Mouse (Mus musculus) hindbrain, embryonic 11.5 days (tissue): Measurements from ENCODE around the gene Arhgap29. TPM values are rescaled to one million over a fixed set of nuclear protein-coding genes. Genes with fewer than 3 reads are reported as not detected.

ENCODE experiments used
- ATAC-seq: fragments of 200-750 bp; cut with Nextera tagmentation; 2 replicates; pipeline ENCODE4 v1.8.0; 2017; ENCODE audit warnings: mild to moderate bottlenecking, moderate TSS enrichment, moderate library complexity; ENCODE audit not compliant: low FRiP score
- DNase-seq: peaks from one replicate; pipeline ENCODE4 v3.0.0-alpha.2; 2015; ENCODE audit warnings: low spot score
- H3K27ac ChIP-seq: fragments of 300-500 bp; sonication (generic); 2 replicates; pipeline ENCODE4 v1.5.1; 2014; ENCODE audit warnings: mild to moderate bottlenecking, low read depth, low read length
- H3K27me3 ChIP-seq: fragments of 300-500 bp; sonication (generic); 2 replicates; pipeline ENCODE4 v1.6.1; 2014; ENCODE audit warnings: mild to moderate bottlenecking, low read length, moderate library complexity, mixed read lengths; ENCODE audit not compliant: control insufficient read depth, insufficient read depth
- H3K36me3 ChIP-seq: fragments of 300-500 bp; sonication (generic); 2 replicates; pipeline ENCODE4 v1.6.1; 2014; ENCODE audit warnings: mild to moderate bottlenecking, low read length, moderate library complexity, mixed read lengths; ENCODE audit not compliant: control insufficient read depth, insufficient read depth
- H3K4me1 ChIP-seq: fragments of 300-500 bp; sonication (generic); replicated peaks from 2 replicates; pipeline ENCODE4 v1.6.1; 2014; ENCODE audit warnings: low read length, mixed read lengths; ENCODE audit not compliant: control insufficient read depth, insufficient read depth
- H3K4me2 ChIP-seq: fragments of 300-500 bp; sonication (generic); replicated peaks from 2 replicates; pipeline ENCODE4 v1.6.1; 2014; ENCODE audit warnings: mild to moderate bottlenecking, low read depth, low read length
- H3K4me3 ChIP-seq: fragments of 300-500 bp; sonication (generic); 2 replicates; pipeline ENCODE4 v1.5.1; 2014; ENCODE audit warnings: low read depth, low read length
- H3K9ac ChIP-seq: fragments of 300-500 bp; sonication (generic); 2 replicates; pipeline ENCODE4 v1.6.1; 2014; ENCODE audit warnings: low read depth, low read length
- H3K9me3 ChIP-seq: fragments of 300-500 bp; sonication (generic); 2 replicates; pipeline ENCODE4 v1.6.1; 2016; ENCODE audit warnings: low read length; ENCODE audit not compliant: control insufficient read depth
- WGBS: fragments of 180-500 bp; shearing (Covaris S2); extraction: QIAGEN DNeasy Blood & Tissue Kit; methylation state at CpG from one replicate; pipeline ENCODE4 v1.1.7; 2014; 5-methylcytosine and 5-hydroxymethylcytosine counted together
- polyA plus RNA-seq: library from polyadenylated mRNA; unstranded; fragments of >200 nt; fragmentation: Nextera tagmentation; extraction: Ambion mirVana; gene quantifications from 2 replicates; pipeline ENCODE4 v1.2.1, GENCODE M21; 2014

Arhgap29 gene
- polyA plus RNA-seq, 1 experiment from 2014 or later: 36.1 TPM

DNA sequence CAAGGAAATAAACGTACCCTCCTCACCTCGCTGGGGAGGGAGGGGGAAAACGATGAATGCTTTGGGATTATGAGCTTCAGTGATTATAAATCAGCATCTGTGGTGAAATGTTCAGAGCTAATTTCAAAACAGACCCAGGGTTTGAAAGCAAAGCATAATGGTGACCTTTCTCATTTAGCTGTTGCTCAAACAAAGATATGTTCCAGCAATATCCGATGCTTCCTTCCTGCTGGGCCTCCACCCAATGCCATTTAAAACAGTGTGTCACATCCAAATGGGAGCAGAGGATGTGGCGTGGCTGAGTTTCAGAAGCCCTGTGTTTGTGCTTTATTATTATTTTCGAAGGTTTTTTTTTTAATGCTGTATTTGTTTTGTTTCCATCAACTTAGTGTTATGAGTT, 37.1 kb upstream of the Arhgap29 start:
- no peak overlapping the region for H3K4me2 ChIP-seq
- no peak overlapping the region for H3K4me3 ChIP-seq
- no peaks in the 10 kb centered on the region for H3K9me3 ChIP-seq
- no peak overlapping the region for H3K27ac ChIP-seq
- DNase-seq (no peak), ATAC-seq (no peak)
- H3K4me1 ChIP-seq: no peaks in the 10 kb centered on the region
- H3K27me3 ChIP-seq: no peaks in the 10 kb centered on the region
- no peaks in the 10 kb centered on the region for H3K36me3 ChIP-seq
- H3K9ac ChIP-seq: no peak overlapping the region
- WGBS: 81% methylated on average over 6 of the region's 6 CpGs

DNA sequence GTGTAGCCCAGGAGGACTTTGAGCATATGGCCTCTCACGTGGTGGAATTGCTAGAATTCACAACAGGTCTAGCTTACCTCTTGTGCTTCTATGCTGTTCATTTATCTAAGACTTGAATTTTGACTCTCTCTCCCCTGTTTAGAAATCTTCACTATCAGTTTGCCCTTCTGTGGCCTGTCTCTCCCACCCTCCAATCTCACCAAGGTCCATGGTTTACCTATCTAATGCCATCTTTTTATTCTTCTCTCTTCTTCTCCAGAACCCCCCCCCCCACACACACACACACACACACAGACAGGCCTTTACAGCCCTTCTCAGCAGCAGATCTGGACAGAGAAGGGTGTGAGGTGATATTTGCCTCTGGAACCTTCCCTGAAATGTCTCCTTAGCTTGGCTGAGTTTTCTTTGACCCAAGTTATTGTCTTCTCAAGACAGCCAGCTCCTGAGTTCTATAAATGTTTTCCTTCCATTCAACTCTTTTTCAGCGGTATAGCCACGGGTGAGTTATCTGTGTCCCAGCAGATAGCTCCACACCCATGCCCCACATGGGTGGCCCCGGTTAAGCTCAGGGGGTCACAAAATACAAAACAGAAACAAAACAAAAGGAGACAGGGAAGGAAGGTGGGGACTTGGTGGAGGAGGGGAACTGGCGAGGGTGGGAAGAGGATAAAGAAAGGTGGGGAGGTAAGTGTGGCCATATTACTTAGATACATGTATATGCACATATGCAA, 35.4 kb upstream of the Arhgap29 start:
- H3K9ac ChIP-seq: no peak overlapping the region
- 83% methylated on average over 5 of the region's 5 CpGs for WGBS

DNA sequence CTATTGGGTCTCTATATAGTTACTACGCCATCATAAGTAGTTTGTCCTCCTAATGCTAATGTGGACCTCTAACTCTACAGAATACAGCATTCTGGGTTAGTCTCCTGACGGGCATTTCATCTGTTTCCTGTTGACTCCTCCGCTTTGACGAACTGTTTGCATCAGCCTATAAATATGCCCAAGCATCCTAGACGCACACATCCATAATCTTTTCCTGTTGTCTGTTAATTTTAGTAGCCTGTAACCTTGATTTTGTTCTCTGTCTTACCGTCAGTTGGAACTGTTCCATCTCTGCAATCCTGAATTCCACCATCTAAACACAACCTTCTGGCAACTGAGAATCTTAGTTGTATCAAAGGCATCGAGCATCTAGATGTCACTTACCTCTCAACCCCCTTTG, 34.7 kb upstream of the Arhgap29 start:
- DNase-seq (no peak), ATAC-seq (no peak)
- no peak overlapping the region for H3K9ac ChIP-seq
- no peaks in the 10 kb centered on the region for H3K36me3 ChIP-seq
- no peak overlapping the region for H3K4me2 ChIP-seq
- H3K4me1 ChIP-seq: no peaks in the 10 kb centered on the region
- no peaks in the 10 kb centered on the region for H3K27me3 ChIP-seq
- 93% methylated on average over 7 of the region's 7 CpGs for WGBS
- H3K27ac ChIP-seq: no peak overlapping the region
- H3K4me3 ChIP-seq: no peak overlapping the region
- H3K9me3 ChIP-seq: no peaks in the 10 kb centered on the region

More for the DNA sequence above, 35.4 kb upstream of the Arhgap29 start:
- H3K27me3 ChIP-seq: no peaks in the 10 kb centered on the region
- no peak overlapping the region for H3K4me2 ChIP-seq
- no peak for DNase-seq
- H3K4me3 ChIP-seq: no peak overlapping the region
- H3K9me3 ChIP-seq: no peaks in the 10 kb centered on the region
- no peak for ATAC-seq
- no peaks in the 10 kb centered on the region for H3K4me1 ChIP-seq
- no peak overlapping the region for H3K27ac ChIP-seq
- H3K36me3 ChIP-seq: no peaks in the 10 kb centered on the region

DNA sequence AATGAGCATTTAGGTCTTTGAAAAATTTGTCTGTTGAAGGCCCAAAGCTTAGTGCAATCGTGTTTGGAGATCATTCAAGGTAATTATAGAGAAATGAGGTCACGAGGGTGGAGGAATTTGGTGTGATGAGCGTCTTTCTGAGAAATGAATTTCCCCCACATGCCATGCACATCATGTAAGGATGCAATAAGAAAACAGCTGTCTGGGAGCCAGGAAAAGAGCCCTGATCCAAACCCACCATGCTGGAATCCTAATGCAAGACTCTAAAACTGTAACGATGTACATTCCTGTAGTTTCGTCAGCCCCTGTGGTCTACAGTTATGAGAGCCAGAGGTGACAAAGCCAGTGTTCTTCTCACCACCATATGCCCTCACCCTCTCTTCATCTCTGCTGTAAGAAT, 32.4 kb upstream of the Arhgap29 start:
- no peak overlapping the region for H3K4me3 ChIP-seq
- no peaks in the 10 kb centered on the region for H3K36me3 ChIP-seq
- H3K4me2 ChIP-seq: no peak overlapping the region
- WGBS: 91% methylated on average over 5 of the region's 5 CpGs
- no peaks in the 10 kb centered on the region for H3K4me1 ChIP-seq
- no peak overlapping the region for H3K9ac ChIP-seq
- no peak for DNase-seq
- no peaks in the 10 kb centered on the region for H3K27me3 ChIP-seq
- H3K27ac ChIP-seq: no peak overlapping the region
- no peaks in the 10 kb centered on the region for H3K9me3 ChIP-seq
- ATAC-seq: no peak

DNA sequence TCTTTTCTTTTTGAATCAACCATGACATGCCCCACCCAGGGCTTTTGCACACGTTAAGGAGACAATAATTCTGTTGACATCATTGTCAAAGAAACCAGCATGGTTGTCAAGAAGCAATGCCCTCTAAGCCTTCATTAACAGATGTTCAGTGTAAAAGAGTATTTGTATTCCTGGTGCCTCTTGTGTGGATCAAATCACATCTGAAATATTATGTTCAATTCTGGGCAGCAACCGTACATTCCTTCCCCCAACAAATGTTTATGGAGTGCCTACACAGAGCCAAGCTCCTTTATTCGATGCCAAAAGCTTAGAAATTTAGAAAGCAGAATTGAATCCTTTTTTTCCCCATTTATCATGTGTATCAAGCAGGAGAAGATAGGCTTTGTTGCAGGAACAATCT, 31.6 kb upstream of the Arhgap29 start:
- WGBS: 82% methylated on average over 3 of the region's 3 CpGs
- Histone ChIP-seq H3K27ac (no peak overlapping the region), H3K27me3 (no peaks in the 10 kb centered on the region), H3K9me3 (no peaks in the 10 kb centered on the region), H3K4me2 (no peak overlapping the region), H3K4me3 (no peak overlapping the region), H3K9ac (no peak overlapping the region), H3K4me1 (no peaks in the 10 kb centered on the region), H3K36me3 (no peaks in the 10 kb centered on the region)
- no peak for ATAC-seq
- DNase-seq: no peak

DNA sequence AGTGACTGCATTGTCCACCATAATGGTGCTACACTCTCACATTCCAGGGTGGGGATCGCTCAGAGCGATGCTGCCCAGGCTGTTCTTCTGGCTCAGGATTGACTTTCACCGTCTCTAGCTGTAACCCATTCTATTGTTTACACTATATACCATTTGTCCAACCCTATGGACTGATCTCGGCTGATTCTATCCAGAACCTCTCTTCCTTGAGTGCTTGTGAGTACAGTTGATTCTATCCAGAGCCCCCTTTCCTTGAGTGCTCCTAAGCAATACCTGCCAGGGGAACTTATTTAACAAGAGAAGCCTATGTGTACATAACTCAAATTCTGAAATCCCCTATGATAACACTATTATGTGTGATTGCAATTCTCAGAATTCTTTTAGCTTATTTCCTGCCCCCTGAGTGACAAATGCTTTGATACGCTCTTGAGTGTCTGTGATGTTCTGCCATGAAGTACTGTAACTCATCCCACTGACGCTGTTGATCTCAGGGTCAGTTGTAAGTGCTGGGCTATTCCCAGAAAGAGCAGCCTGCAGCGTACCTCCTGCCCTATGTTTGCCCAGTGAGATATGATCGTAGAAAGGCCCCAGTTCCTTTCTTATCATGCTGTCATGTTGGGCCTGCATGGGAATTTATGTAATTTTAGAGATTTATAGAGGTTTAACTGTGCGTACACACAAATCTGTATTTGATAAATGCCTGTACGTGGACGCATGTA, 27.4 kb upstream of the Arhgap29 start:
- 90% methylated on average over 11 of the region's 11 CpGs for WGBS
- ATAC-seq: no peak
- no peaks in the 10 kb centered on the region for H3K9me3 ChIP-seq

DNA sequence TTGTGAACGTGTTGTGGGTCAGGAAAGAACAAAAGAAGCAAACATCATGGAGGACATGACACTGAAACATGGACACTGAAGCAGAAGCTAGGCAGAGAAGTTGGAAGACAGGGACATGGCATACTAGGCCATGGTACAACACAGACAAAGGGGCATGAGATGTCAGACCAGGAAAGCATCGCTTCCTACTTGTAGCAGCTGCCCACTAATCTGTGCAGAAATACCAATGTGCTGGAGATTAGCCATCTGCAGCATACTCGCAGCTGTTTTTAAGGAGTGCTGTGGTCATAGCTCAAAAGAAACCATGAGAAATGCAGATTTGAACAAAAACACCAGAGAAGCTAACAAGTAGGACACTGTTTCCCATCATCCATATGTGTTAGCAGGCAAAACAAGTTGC, 24.7 kb upstream of the Arhgap29 start:
- Histone ChIP-seq H3K27me3 (no peaks in the 10 kb centered on the region), H3K36me3 (no peaks in the 10 kb centered on the region), H3K4me1 (no peaks in the 10 kb centered on the region), H3K4me2 (no peak overlapping the region), H3K9ac (no peak overlapping the region), H3K9me3 (no peaks in the 10 kb centered on the region), H3K27ac (no peak overlapping the region), H3K4me3 (no peak overlapping the region)
- ATAC-seq: no peak
- DNase-seq: no peak
- WGBS: 77% methylated on average over 3 of the region's 3 CpGs

More for the DNA sequence above, 27.4 kb upstream of the Arhgap29 start:
- no peak overlapping the region for H3K4me2 ChIP-seq
- H3K4me3 ChIP-seq: no peak overlapping the region
- H3K27me3 ChIP-seq: no peaks in the 10 kb centered on the region
- H3K9ac ChIP-seq: no peak overlapping the region
- H3K27ac ChIP-seq: no peak overlapping the region
- H3K36me3 ChIP-seq: no peaks in the 10 kb centered on the region
- no peak for DNase-seq
- no peaks in the 10 kb centered on the region for H3K4me1 ChIP-seq

DNA sequence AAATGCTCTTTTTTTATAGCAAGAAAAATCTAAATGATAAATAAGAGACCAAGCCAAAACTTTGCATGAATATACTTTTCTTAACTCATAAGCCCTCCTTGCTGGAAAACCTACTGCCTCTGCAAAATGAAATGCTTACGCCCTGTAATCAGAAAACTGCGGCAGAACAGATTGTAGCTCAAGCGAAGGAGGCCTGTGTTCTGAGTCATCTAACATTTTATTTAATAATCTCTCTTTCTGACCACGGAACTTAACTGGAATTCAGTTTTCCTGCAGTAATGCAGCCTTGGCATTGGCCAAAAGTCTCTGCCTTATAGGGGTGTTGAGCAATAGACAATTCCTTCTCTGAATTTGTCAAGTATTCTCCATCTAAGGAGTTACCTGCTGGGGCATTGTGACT, 19.5 kb upstream of the Arhgap29 start:
- no peak overlapping the region for H3K27ac ChIP-seq
- no peak for ATAC-seq
- WGBS: 97% methylated on average over 4 of the region's 4 CpGs

DNA sequence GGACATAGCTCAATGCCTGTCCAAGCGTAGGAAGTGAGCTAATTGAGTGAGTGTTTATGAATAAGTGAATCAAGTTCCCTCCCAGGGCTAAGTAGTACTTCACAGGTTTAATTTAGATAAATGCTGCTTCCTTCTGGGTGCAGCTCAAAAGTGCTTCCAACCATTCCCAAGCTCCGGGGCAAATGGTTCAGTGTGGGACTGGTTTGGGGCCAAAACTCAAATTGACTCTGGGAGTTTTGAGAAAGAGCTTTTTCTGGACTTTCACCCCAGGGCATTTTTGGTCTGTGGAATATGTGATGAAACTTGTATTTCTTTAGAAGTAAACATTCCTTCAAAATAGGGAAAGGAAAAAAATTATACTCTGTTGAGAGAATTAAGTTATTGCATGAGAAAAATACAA, 16.1 kb upstream of the Arhgap29 start:
- no peaks in the 10 kb centered on the region for H3K36me3 ChIP-seq
- no peak overlapping the region for H3K9ac ChIP-seq
- WGBS: 81% methylated on average over 2 of the region's 2 CpGs

More for the DNA sequence above, 19.5 kb upstream of the Arhgap29 start:
- no peaks in the 10 kb centered on the region for H3K9me3 ChIP-seq
- no peak overlapping the region for H3K4me2 ChIP-seq
- H3K4me3 ChIP-seq: no peak overlapping the region
- no peaks in the 10 kb centered on the region for H3K36me3 ChIP-seq
- no peaks in the 10 kb centered on the region for H3K27me3 ChIP-seq
- no peaks in the 10 kb centered on the region for H3K4me1 ChIP-seq
- DNase-seq: no peak
- H3K9ac ChIP-seq: no peak overlapping the region

More for the DNA sequence above, 16.1 kb upstream of the Arhgap29 start:
- no peaks in the 10 kb centered on the region for H3K4me1 ChIP-seq
- no peak overlapping the region for H3K4me3 ChIP-seq
- no peak overlapping the region for H3K27ac ChIP-seq
- H3K9me3 ChIP-seq: no peaks in the 10 kb centered on the region
- no peaks in the 10 kb centered on the region for H3K27me3 ChIP-seq
- ATAC-seq (no peak), DNase-seq (no peak)
- no peak overlapping the region for H3K4me2 ChIP-seq
